Mouse (Mus musculus): Measurements from ENCODE around the gene Vmn2r58.
"Not testable (repeated sequence)": the region's sequence is repeated elsewhere in the genome, so short reads cannot be mapped to it uniquely, and the experiment has no call there.

Vmn2r58 gene

GRCm38 (mm10) chr7:41872612-41873011 is at the start of gene Vmn2r58:
Vmn2r58 (minus strand) TSS chr7:41872712.
- DNase-seq (ENCODE audit: low spot score in 2 of 2): not testable (repeated sequence)

Measured in frontal cortex, postnatal 10 days (tissue).